Mouse (Mus musculus) bone marrow, adult 2 months (tissue): ENCODE results near the gene Pecam1. TPM values are rescaled to one million over a fixed set of nuclear protein-coding genes. Genes with fewer than 3 reads are reported as not detected.

Source experiments
- H3K27ac ChIP-seq: fragments of 200-500 bp; 2 replicates; pipeline ENCODE4 v1.5.1; 2012; ENCODE audit warnings: low read depth, mild to moderate bottlenecking, control low read depth, inconsistent platforms, low read length; ENCODE audit not compliant: control insufficient read depth, poor library complexity, insufficient read depth
- H3K4me1 ChIP-seq: fragments of 200-500 bp; 2 replicates; pipeline ENCODE4 v1.6.1; 2011; ENCODE audit warnings: low read length; ENCODE audit not compliant: control insufficient read depth, insufficient read depth
- H3K4me3 ChIP-seq: fragments of 200-500 bp; replicated peaks from 2 replicates; pipeline ENCODE3; 2011; ENCODE audit warnings: mild to moderate bottlenecking, low read depth, low read length, control low read depth; ENCODE audit not compliant: control insufficient read depth
- CTCF ChIP-seq: fragments of 200-500 bp; IDR thresholded peaks from 2 replicates; pipeline ENCODE4 v1.5.1; 2011; ENCODE audit warnings: low read length, control low read depth; ENCODE audit not compliant: control insufficient read depth, insufficient read depth
- POLR2A ChIP-seq: fragments of 200-500 bp; IDR thresholded peaks from 2 replicates; pipeline ENCODE4 v1.6.1; 2011; ENCODE audit warnings: low read depth, mild to moderate bottlenecking, control low read depth, low read length, borderline replicate concordance; ENCODE audit not compliant: control insufficient read depth
- WGBS: fragments of 180-500 bp; shearing (Covaris S2); methylation state at CpG from one replicate; pipeline ENCODE4 v1.1.7; 2018; 5-methylcytosine and 5-hydroxymethylcytosine counted together
- polyA plus RNA-seq: library from polyadenylated mRNA; stranded (reverse); fragments of >200 nt; gene quantifications from 2 replicates; pipeline ENCODE4 v1.2.4, GENCODE M21; 2011; ENCODE audit warnings: low replicate concordance; ENCODE audit not compliant: missing spikeins, insufficient read depth, insufficient read length

The Pecam1 gene
- polyA plus RNA-seq, 1 experiment, result 33.5 TPM

DNA sequence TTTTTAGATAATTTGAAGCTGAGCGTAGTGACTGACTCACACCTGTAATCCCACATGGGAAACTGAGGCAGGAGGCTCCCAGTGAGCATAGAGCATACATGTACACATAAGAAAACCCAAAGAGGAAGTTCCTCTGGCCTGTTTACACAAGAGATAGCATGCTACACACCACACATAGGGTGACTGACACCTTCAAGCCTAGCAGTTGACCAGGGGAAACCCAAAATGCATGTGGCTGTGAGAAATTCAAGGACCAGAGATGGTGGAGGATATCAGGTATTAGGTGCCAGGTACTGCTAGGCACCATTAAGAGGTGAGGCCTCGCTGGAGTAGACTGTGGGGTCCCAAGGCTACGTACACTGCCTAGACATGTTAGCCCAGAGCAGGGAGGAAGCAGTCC is 47.8 kb downstream of the Pecam1 start:
- 77% methylated on average over 3 of the region's 3 CpGs for WGBS

DNA sequence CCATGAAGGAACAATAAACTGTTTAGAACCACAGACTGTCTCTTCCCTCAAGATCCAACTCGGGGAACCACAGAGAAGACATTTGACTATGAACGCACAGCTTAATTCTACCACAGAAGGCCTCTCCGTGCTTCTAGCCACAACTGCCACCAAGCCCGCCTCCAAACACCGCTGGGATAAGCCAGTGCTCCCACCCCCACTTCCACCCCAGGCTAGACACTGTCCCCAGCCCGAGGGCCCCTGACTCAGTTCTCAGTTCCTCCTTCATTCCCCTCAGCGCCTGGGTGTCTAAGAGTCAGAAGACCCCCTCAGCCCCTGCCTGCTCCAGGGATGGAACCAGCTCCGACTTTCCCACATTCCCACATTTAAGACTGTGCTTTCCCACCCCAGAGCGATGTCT is 48.8 kb downstream of the Pecam1 start:
- no peak overlapping the region for H3K4me3 ChIP-seq
- H3K27ac ChIP-seq, result peak overlapping the region; percentile 20; the same call in 1 of the 2 replicates
- H3K4me1 ChIP-seq, result peaks cover 13% of the 10 kb centered on the region
- TF ChIP-seq CTCF, result no peak
- TF ChIP-seq POLR2A, result no peak
- 31% methylated on average over 9 of the region's 9 CpGs for WGBS

More for the DNA sequence above, 47.8 kb downstream of the Pecam1 start:
- no peak for TF ChIP-seq CTCF
- no peak for TF ChIP-seq POLR2A
- H3K4me1 ChIP-seq, result peaks cover 13% of the 10 kb centered on the region
- H3K4me3 ChIP-seq, result no peak overlapping the region
- no peak overlapping the region for H3K27ac ChIP-seq

DNA sequence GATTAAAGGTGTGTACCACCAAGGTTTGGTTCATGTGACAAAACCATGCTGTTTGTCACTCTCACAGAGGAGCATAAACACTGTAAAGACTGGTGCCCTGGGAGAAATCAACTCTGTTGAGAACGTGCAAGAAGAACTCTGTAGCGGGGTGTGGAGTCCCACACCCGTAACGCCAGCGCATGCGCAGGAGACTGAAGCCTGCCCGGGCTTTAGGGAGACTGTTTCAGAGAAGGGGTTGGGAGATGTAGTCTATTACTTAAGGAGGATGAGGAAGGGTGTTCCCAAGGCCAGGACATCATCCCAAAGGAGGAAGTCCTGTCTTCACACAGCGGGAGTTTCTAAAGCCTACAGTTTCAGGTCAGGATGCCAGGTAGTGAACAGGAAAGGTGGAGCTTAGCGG is 51.3 kb downstream of the Pecam1 start:
- no peak overlapping the region for H3K27ac ChIP-seq
- TF ChIP-seq POLR2A (no peak), CTCF (no peak)

DNA sequence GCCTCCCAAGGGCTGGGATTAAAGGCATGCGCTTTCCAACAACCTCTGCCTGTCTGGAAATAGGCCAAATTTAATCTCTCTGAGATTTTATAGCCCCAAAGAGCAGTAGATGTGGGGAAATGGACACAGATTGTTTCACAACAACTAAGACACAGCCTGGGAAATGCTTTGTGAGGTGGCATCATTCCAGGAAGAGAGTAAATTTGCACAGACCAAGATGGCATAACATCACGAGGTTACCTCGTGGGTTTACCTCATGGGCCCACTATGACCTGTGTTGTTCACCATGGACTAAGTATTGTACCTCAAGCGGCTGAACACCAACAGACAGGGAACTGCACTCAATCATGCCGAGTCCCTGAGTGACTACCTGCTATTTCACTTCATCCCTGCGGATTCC is 52.1 kb downstream of the Pecam1 start:
- TF ChIP-seq CTCF (no peak), POLR2A (no peak)
- H3K4me1 ChIP-seq, result peaks cover 13% of the 10 kb centered on the region
- H3K4me3 ChIP-seq, result no peak overlapping the region
- WGBS, result 59% methylated on average over 6 of the region's 6 CpGs
- H3K27ac ChIP-seq, result no peak overlapping the region

More for the DNA sequence above, 51.3 kb downstream of the Pecam1 start:
- H3K4me3 ChIP-seq, result no peak overlapping the region
- peaks cover 13% of the 10 kb centered on the region for H3K4me1 ChIP-seq
- WGBS, result 82% methylated on average over 9 of the region's 9 CpGs

DNA sequence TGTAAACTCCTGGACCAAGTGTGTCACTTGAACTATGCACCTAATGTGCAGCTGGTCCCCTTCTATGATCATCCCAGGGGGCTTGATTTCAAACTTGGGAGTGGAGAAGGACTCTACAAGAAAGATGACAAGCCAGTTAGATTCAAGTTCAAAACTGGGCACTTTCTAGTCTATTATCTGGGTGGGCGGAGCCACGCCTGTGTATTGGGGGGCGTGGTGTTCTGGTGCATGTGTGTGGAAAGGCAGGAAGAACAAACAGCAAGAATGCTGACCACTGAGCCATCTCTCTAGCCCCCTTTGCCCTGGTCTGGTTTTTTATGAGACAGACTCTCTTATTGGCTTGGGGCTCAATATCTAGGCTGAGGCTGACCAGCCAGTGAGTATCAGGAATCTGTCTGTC is 54.5 kb downstream of the Pecam1 start:
- WGBS, result 64% methylated on average over 3 of the region's 3 CpGs
- H3K4me3 ChIP-seq, result no peak overlapping the region
- TF ChIP-seq POLR2A (no peak), CTCF (no peak)
- H3K4me1 ChIP-seq, result peaks cover 9% of the 10 kb centered on the region
- no peak overlapping the region for H3K27ac ChIP-seq

DNA sequence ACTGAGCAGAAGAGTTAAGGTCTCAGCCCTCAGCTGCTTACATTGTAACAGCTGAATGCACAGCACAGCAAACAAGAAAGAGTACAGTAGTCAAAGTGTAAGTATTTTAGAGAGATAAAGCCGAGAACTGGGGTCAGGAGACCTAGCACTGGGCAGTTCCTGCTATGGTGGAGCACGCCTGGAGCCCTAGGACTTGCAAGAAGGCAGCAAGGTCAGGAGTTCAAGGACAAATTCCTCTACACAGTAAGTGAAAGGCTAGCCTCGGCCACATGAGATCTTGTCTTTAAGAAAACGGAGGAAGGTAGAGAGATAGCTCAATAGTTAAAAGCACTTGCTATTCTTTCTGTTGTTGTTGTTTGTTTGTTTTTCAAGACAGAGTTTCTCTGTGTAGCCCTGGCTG is 57.5 kb downstream of the Pecam1 start:
- no peak overlapping the region for H3K27ac ChIP-seq
- 81% methylated on average over 4 of the region's 4 CpGs for WGBS
- no peak overlapping the region for H3K4me3 ChIP-seq
- H3K4me1 ChIP-seq, result peaks cover 5% of the 10 kb centered on the region; the same call in 1 of the 2 replicates
- TF ChIP-seq POLR2A, result no peak
- no peak for TF ChIP-seq CTCF

DNA sequence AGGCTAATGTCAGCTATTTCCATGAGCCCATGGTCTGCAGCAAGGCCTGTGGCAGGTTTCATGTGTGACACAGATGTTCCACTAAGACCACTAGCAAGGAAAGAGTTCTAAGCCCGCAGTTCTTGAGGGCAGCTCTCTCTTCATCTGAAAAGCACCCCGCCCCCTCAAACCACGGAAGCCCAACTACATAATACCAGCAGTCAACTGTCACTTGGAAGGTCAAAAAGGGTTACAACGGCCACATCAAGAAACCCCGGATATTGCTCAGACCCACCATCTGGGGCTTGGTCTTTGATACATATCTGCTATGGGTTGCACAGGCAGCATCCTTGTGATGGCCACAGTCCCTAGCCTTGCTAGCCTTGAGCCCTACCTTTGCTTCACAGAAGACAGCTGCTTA is 62.1 kb downstream of the Pecam1 start:
- Histone ChIP-seq H3K4me1 (peaks cover 7% of the 10 kb centered on the region; the same call in 1 of the 2 replicates), H3K27ac (peak overlapping the region; percentile 40; the same call in 1 of the 2 replicates), H3K4me3 (peak overlapping the region; percentile 41)
- TF ChIP-seq CTCF, result no peak
- TF ChIP-seq POLR2A, result no peak
- 12% methylated on average over 5 of the region's 5 CpGs for WGBS

DNA sequence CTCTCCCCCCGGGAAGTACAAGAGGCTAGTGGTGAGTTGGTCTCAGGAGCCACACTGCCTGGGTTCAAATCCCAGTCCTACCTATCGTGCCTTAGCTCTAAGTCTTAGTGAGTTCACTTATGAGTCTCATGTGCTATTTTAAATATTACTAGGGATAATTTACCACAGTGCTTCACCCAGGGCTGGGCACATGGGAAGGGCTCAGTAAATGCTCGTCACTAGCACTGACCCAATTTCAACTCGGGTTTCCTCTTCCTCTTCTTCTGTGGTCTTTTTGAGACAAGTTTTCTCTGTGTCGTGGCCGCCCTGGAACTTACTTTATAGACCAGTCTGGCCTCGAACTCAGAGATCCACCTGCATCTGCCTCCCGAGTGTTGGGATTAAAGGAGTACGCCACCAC is 63.1 kb downstream of the Pecam1 start:
- Histone ChIP-seq H3K27ac (no peak overlapping the region), H3K4me1 (peaks cover 7% of the 10 kb centered on the region; the same call in 1 of the 2 replicates), H3K4me3 (no peak overlapping the region)
- WGBS, result 46% methylated on average over 9 of the region's 9 CpGs
- TF ChIP-seq CTCF (no peak), POLR2A (no peak)

DNA sequence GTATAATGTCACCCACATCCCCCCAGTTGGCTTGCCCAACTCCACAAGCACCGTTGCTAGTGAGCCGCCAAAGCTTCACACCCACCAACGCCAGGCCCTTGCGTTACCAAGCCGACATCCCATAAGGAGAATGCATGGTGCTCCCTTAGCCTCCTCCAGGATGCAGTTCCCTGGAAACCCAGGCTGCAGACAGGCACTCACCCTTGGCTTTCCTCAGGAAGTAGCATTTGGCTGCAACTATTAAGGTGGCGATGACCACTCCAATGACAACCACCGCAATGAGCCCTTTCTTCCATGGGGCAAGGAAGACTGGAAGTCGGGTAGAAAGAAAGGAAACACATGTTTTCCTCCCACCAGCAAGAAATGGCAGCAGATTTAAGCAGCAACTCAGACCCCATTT is 66.4 kb downstream of the Pecam1 start:
- no peak overlapping the region for H3K4me3 ChIP-seq
- WGBS, result 84% methylated on average over 8 of the region's 8 CpGs
- TF ChIP-seq CTCF (no peak), POLR2A (no peak)
- H3K27ac ChIP-seq, result no peak overlapping the region
- peaks cover 6% of the 10 kb centered on the region; the same call in 1 of the 2 replicates for H3K4me1 ChIP-seq
